Mouse (Mus musculus) testis, adult 2 months (tissue): Measurements from ENCODE around the gene Filip1l.

Source experiments
- CTCF ChIP-seq: fragments of 200-500 bp; IDR thresholded peaks from 2 replicates; pipeline ENCODE4 v1.5.1; 2012; ENCODE audit warnings: low read depth, mild to moderate bottlenecking, inconsistent platforms, low read length, moderate library complexity; ENCODE audit not compliant: control insufficient read depth, insufficient read depth, insufficient replicate concordance
- POLR2A ChIP-seq: fragments of 200-500 bp; IDR thresholded peaks from 2 replicates; pipeline ENCODE4 v1.6.1; 2012; ENCODE audit warnings: low read depth, mild to moderate bottlenecking, inconsistent platforms, low read length, moderate library complexity; ENCODE audit not compliant: control insufficient read depth

DNA sequence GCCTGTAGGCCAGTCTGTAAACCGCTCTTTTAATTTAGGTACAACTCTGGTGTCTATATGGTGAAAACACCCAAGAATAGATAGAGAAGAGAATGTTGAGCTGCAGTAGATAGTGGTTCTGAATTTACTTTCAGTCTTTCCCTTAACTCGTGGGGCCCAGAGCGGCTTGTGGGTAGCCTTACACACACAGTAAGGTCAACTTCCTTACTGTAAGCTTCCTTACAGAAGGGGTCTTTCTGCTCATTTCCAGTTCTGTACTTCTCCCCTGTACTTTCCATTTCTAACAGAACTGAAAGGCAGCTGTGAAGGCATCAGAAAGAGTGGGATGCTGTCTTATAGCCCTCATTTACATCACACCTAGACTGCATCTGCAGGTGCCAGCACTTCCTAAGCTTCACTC lies 78.4 kb downstream of the Filip1l start:
- no peak for TF ChIP-seq POLR2A
- TF ChIP-seq CTCF, result no peak
